Mouse (Mus musculus) CH12.LX (cell line): Measurements from ENCODE around the gene Ttc7.

Source experiments
- CTCF ChIP-seq, 2 experiments: IDR thresholded peaks in 1 of 2; conservative IDR thresholded peaks in 1 of 2; 2 replicates each; pipeline ENCODE4 v1.5.1; 2011 to 2012; ENCODE audit warnings: low read depth in 2 of 2, low read length in 2 of 2, improper control_type of control experiment in 1 of 2, inconsistent platforms in 1 of 2, mild to moderate bottlenecking in 1 of 2, moderate library complexity in 1 of 2
- E2F4 ChIP-seq: IDR thresholded peaks from 2 replicates; pipeline ENCODE4 v1.6.1; 2011; ENCODE audit warnings: low read depth, low read length, improper control_type of control experiment; ENCODE audit not compliant: insufficient replicate concordance
- EP300 ChIP-seq: IDR thresholded peaks from 2 replicates; pipeline ENCODE4 v1.6.1; 2011; ENCODE audit warnings: low read length, improper control_type of control experiment
- MAX ChIP-seq: IDR thresholded peaks from 2 replicates; pipeline ENCODE4 v1.6.1; 2011; ENCODE audit warnings: low read length, improper control_type of control experiment
- POLR2AphosphoS2 ChIP-seq: IDR thresholded peaks from 2 replicates; pipeline ENCODE4 v1.6.1; 2011; ENCODE audit warnings: low read depth, low read length, improper control_type of control experiment
- SIN3A ChIP-seq: IDR thresholded peaks from 2 replicates; pipeline ENCODE4 v1.6.1; 2012; ENCODE audit warnings: low read length, improper control_type of control experiment, inconsistent platforms
- UBTF ChIP-seq: IDR thresholded peaks from 2 replicates; pipeline ENCODE4 v1.6.1; 2012; ENCODE audit warnings: low read depth, mild to moderate bottlenecking, inconsistent platforms, low read length, improper control_type of control experiment, moderate library complexity
- USF1 ChIP-seq: IDR thresholded peaks from 2 replicates; pipeline ENCODE4 v1.6.1; 2014; ENCODE audit warnings: low read depth, mild to moderate bottlenecking, inconsistent platforms, low read length, improper control_type of control experiment
- ZNF384 ChIP-seq: IDR thresholded peaks from 2 replicates; pipeline ENCODE4 v1.6.1; 2012; ENCODE audit warnings: low read depth, low read length, improper control_type of control experiment, inconsistent platforms

- TF ChIP-seq USF1, result no peak
- TF ChIP-seq UBTF, result no peak
- TF ChIP-seq CTCF (conservative IDR thresholded peaks at IDR 0.05 in 1 of 2, IDR thresholded peaks at IDR 0.05 in 1 of 2; ENCODE audit: low read depth in 2 of 2, low read length in 2 of 2), result no peak
- no peak for TF ChIP-seq MAX
- TF ChIP-seq ZNF384, result no peak
- TF ChIP-seq EP300, result no peak
- no peak for TF ChIP-seq POLR2AphosphoS2
- no peak for TF ChIP-seq E2F4
- TF ChIP-seq SIN3A, result no peak
These were observed 146.7 kb downstream of the Ttc7 start for GRCm38 (mm10) chr17:87429431-87429830.
